Mouse (Mus musculus) heart, adult 2 months (tissue): Measurements from ENCODE around the gene Zdhhc4.

Experiments
- CTCF ChIP-seq: fragments of 200-600 bp; IDR thresholded peaks from 2 replicates; pipeline ENCODE4 v1.8.1; 2022; ENCODE audit warnings: antibody characterized with exemption, mild to moderate bottlenecking, moderate library complexity
- EP300 ChIP-seq: fragments of 200-500 bp; IDR thresholded peaks from 2 replicates; pipeline ENCODE4 v1.6.1; 2011; ENCODE audit warnings: low read depth, low read length, control low read depth; ENCODE audit not compliant: insufficient read depth
- POLR2A ChIP-seq: fragments of 200-500 bp; IDR thresholded peaks from 2 replicates; pipeline ENCODE4 v1.6.1; 2011; ENCODE audit warnings: mild to moderate bottlenecking, low read depth, low read length, control low read depth; ENCODE audit not compliant: insufficient read depth

DNA sequence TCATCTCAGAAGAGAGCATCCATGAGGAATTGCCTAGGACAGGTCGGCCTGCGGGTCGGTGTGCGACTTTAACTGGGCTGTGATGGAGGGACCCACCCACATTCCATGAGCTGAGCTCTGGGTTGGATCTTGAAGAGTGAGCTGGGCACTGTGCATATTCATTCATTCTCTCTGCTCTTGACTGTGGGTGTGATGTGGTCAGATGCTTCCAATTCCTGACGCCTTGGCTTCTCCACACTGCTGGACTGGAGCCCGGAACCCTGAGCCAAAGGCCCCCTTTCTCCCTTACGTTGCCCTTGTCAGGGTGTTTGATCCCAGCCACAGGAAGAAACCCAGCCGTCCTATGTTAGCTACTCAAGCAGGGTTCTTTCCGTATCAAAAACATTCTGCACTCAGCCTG is 31.1 kb downstream of the Zdhhc4 start:
- TF ChIP-seq EP300 = no peak
- no peak for TF ChIP-seq CTCF
- TF ChIP-seq POLR2A = no peak
